ENCODE assay signal across 8 mouse cellular contexts in the genomic region with DNA sequence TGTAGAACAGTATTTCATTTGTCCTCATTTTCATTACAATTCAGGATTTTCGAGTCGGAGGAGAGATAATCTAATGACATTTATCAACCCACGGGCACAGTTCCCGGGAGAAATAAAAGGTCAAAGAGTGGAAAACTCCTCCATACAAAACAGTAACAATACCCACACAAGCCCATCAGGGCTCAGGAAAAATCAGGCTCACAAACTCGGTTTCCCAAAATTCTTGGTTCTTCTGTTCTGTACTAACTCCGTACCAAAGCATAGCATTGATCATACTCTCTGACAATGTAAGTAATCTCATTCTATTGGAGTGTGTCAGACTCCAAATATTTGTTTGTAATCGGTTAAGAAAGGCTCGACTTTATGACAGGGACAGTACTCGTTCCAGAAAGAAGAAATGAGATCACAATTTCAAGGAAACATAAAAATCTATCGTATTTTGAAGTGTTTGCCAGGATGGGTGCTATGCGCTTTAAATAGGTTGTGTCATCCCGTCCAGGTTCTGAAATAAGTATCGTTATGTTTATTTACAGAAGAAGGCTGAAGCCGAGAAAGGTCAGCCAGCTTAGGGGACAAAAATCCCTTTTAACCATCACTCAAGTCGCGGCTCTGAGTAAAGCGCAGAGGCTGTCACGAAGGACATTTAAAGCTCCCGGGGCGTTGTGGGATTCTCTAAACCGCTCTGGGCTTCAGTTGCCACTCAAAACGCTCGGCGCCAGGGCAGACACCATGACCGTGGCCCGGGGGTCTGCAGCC. TPM values are rescaled to one million over a fixed set of nuclear protein-coding genes. Genes with fewer than 3 reads are reported as not detected.
DNase-seq lines count a peak whose midpoint lies in the region; ATAC-seq and TF ChIP-seq lines count a peak whose summit lies in the region.

No protein-coding gene starts in this region.

- no peak; the same call in 1 of the 2 replicates for ATAC-seq in limb, embryonic 14.5 days (ENCODE audit: low FRiP score, low read depth)
- no peak for ATAC-seq in CD4-positive, CD25-positive, alpha-beta regulatory T cell, adult 4 months

- no peaks in the 10 kb centered on the region for H3K9me3 ChIP-seq in limb, embryonic 14.5 days (ENCODE audit: control insufficient read depth, low read length)

- H3K4me3 ChIP-seq in thymus, adult 2 months (ENCODE audit: control insufficient read depth, insufficient read depth, low read length) = peak overlapping the region; percentile 95
- peak overlapping the region; percentile 88 for H3K4me3 ChIP-seq in limb, embryonic 14.5 days (replicated peaks; ENCODE audit: low read length)

- WGBS in thymus, adult 2 months = 11% methylated on average over 26 of the region's 26 CpGs
- 9% methylated on average over 26 of the region's 26 CpGs for WGBS in limb, embryonic 14.5 days

- H3K4me1 ChIP-seq in thymus, adult 2 months (replicated peaks; ENCODE audit: control insufficient read depth, insufficient read depth, low read length) = peaks cover 8% of the 10 kb centered on the region
- H3K4me1 ChIP-seq in limb, embryonic 14.5 days (ENCODE audit: control insufficient read depth, insufficient read depth, low read length) = peaks cover 12% of the 10 kb centered on the region

- TF ChIP-seq POLR2A in thymus, adult 2 months (IDR thresholded peaks at IDR 0.05; ENCODE audit: control insufficient read depth, extremely low read depth, insufficient read depth, low read length, poor library complexity) = no peak
- no peak for TF ChIP-seq POLR2A in limb, embryonic 14.5 days (IDR thresholded peaks at IDR 0.05; ENCODE audit: borderline replicate concordance, extremely low read depth, insufficient read depth, insufficient read length)

- no peak for TF ChIP-seq CTCF in thymus, adult 2 months (IDR thresholded peaks at IDR 0.05; ENCODE audit: borderline replicate concordance, control insufficient read depth, extremely low read depth, insufficient read depth, low read length, poor library complexity)

- H3K27me3 ChIP-seq in thymus, adult 2 months (ENCODE audit: control insufficient read depth, insufficient read depth, low read length) = no peaks in the 10 kb centered on the region
- H3K27me3 ChIP-seq in limb, embryonic 14.5 days (ENCODE audit: control insufficient read depth, insufficient read depth, low read length) = no peaks in the 10 kb centered on the region

- H3K4me2 ChIP-seq in limb, embryonic 14.5 days (replicated peaks; ENCODE audit: low read depth, low read length, severe bottlenecking) = peak overlapping the region; percentile 76

- no peak overlapping the region for H3K27ac ChIP-seq in thymus, adult 2 months (ENCODE audit: control insufficient read depth, insufficient read depth, low read length)
- 0 out of 2 replicates have a peak overlapping the region, but pooled peaks have one; percentile 52 for H3K27ac ChIP-seq in limb, embryonic 14.5 days (replicated peaks; ENCODE audit: low read depth, low read length)

- peak overlapping the region; percentile 82 for H3K9ac ChIP-seq in limb, embryonic 14.5 days (ENCODE audit: low read depth, low read length, severe bottlenecking)

- no peaks in the 10 kb centered on the region for H3K36me3 ChIP-seq in thymus, adult 2 months (ENCODE audit: control insufficient read depth, insufficient read depth, low read length)
- H3K36me3 ChIP-seq in limb, embryonic 14.5 days (ENCODE audit: control insufficient read depth, insufficient read depth, low read length) = no peaks in the 10 kb centered on the region

- DNase-seq in embryo, embryonic 10.5 days (ENCODE audit: low spot score) = peak; percentile 53
- no peak for DNase-seq in embryo, embryonic 9.5 days (ENCODE audit: extremely low spot score)
- no peak for DNase-seq in thymus, adult 2 months
- DNase-seq in thymus, postnatal 14 days = no peak
- DNase-seq in limb, embryonic 14.5 days (ENCODE audit: low spot score) = no peak
- DNase-seq in testis, postnatal 14 days (ENCODE audit: low spot score) = peak; percentile 51
- DNase-seq in lung, postnatal 14 days = no peak

RNA-seq across cellular contexts. Expression of a gene that starts 0.7 kb away (rescaled TPM):
- 18.8 and 23.0 TPM in 2 replicates for polyA plus RNA-seq in thymus, adult 2 months (2012; rRNA removed)
- polyA plus RNA-seq in limb, embryonic 14.5 days (2012; rRNA removed) = 19.7 and 19.9 TPM in 2 replicates
- 18.8 and 19.1 TPM in 2 replicates for polyA plus RNA-seq in limb, embryonic 14.5 days (2014; fragmentation: Nextera tagmentation; extraction: Ambion mirVana)
- 1 to 10 TPM; 3.0 to 5.9 TPM for polyA plus RNA-seq in CD4-positive, CD25-positive, alpha-beta regulatory T cell, adult 4 months (2017; shearing (Covaris generic))

RNA-seq across cellular contexts. Expression of a gene that starts 28.6 kb away (rescaled TPM):
- 15.4 and 26.4 TPM in 2 replicates for polyA plus RNA-seq in thymus, adult 2 months (2012; rRNA removed)
- 1.5 and 1.9 TPM in 2 replicates for polyA plus RNA-seq in limb, embryonic 14.5 days (2012; rRNA removed)
- polyA plus RNA-seq in limb, embryonic 14.5 days (2014; fragmentation: Nextera tagmentation; extraction: Ambion mirVana) = 4.6 and 4.9 TPM in 2 replicates
- polyA plus RNA-seq in CD4-positive, CD25-positive, alpha-beta regulatory T cell, adult 4 months (2017; shearing (Covaris generic)) = 10 to 100 TPM; 24.5 to 30.3 TPM

RNA-seq across cellular contexts. Expression of a gene that starts 46.8 kb away (rescaled TPM):
- 27.4 and 44.5 TPM in 2 replicates for polyA plus RNA-seq in thymus, adult 2 months (2012; rRNA removed)
- polyA plus RNA-seq in limb, embryonic 14.5 days (2012; rRNA removed) = 3.6 and 4.7 TPM in 2 replicates
- polyA plus RNA-seq in limb, embryonic 14.5 days (2014; fragmentation: Nextera tagmentation; extraction: Ambion mirVana) = 1.9 and 3.2 TPM in 2 replicates
- 1 to 10 TPM in 1 of 2 experiments, under 1 TPM in 1; 0.75 to 1.9 TPM for polyA plus RNA-seq in CD4-positive, CD25-positive, alpha-beta regulatory T cell, adult 4 months (2017; shearing (Covaris generic))

RNA-seq across cellular contexts. Expression of a gene that starts 57.7 kb away (rescaled TPM):
- 0.94 and 1.0 TPM in 2 replicates for polyA plus RNA-seq in thymus, adult 2 months (2012; rRNA removed)
- 0.68 and 0.85 TPM in 2 replicates for polyA plus RNA-seq in limb, embryonic 14.5 days (2012; rRNA removed)
- polyA plus RNA-seq in limb, embryonic 14.5 days (2014; fragmentation: Nextera tagmentation; extraction: Ambion mirVana) = 0.14 and 0.50 TPM in 2 replicates
- not detected for polyA plus RNA-seq in CD4-positive, CD25-positive, alpha-beta regulatory T cell, adult 4 months (2017; shearing (Covaris generic))

Comparison
In these comparisons a context has a peak if more than half of its experiments do, and no peak if none do; other contexts are left out.
1. DNase-seq: peak in embryo, embryonic 10.5 days (single experiment) and testis, postnatal 14 days (single experiment); none in embryo, embryonic 9.5 days (single experiment), thymus, adult 2 months (single experiment), thymus, postnatal 14 days (single experiment), limb, embryonic 14.5 days (single experiment) and lung, postnatal 14 days (single experiment).